Mouse (Mus musculus): ENCODE measurements at regions not wholly inside any gene's neighbourhood (a gene's known extent, or its start where the extent isn't known, plus 50 kb on each side); places are given as distances from the start of the nearest gene placed in this dataset.

GRCm38 (mm10) chr6:93094730-93095360 lies 151.6 kb upstream of the Adamts9 start:
- DNase-seq, result no peak

- no peak for DNase-seq
Measured at GRCm38 (mm10) chr6:93093770-93094169, 150.5 kb upstream of the Adamts9 start.

DNA sequence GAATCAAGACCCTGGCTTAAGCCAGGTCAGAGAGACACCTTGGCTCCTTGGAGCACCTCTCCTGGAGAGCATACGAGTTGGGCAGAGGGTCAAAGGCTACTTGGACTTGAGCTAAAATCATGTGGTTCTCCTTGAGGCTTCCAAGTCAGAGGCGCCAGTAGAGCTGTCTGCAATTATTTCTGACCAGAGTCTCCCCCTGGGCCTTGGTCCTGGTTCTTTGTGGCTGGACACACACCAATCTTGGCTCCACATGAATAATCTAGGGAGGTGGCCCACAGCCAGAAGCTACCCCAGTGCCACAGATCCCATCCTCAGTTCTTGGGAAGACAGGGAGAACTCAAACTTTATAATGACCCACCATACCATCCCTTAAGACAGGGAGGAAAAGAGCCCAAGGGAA lies 144.0 kb upstream of the Adamts9 start:
- DNase-seq, result no peak

GRCm38 (mm10) chr6:93084286-93084685 lies 141.0 kb upstream of the Adamts9 start:
- no peak for DNase-seq

GRCm38 (mm10) chr6:93083716-93084115 lies 140.4 kb upstream of the Adamts9 start:
- DNase-seq, result no peak

GRCm38 (mm10) chr6:93082205-93082604 lies 138.9 kb upstream of the Adamts9 start:
- no peak for DNase-seq

DNA sequence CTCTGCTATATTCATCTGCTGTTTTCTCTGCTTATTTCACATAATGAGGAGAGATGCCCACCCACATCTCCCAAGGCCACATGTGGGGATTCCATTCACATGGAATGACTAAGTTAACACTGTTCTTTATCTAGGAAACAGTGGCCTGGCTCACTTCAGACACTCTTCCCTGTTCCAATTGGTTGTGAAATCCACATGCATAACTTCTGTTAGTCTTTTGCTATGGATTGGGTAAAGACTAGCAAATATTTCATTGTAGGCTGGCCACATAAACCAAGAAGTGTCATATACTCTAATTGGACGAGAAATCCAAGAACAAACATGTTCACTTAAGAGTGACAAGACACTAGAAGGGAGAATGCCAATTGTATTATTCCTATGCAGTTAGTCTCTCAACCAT lies 133.4 kb upstream of the Adamts9 start:
- DNase-seq, result no peak

- no peak for DNase-seq
Measured at GRCm38 (mm10) chr6:93075867-93076266, 132.6 kb upstream of the Adamts9 start.

DNA sequence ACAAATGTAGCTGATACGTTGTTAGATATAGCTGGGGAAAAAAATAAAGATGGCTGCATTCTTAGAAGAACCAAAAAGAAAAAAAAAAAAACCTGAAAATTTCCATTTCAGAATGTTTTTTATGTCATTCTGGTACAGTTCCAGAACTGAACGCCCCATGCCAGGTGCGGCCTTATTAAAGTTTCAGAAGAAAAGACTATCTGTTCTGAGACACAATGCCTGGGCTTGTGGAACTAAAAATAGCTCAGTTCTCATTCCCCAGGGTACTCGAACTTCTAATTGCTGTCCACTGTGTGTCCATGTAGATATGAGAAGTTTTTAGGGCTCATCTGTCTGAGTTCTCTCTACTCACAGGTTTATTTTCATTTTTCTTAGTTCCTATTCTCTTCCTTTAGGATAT lies 131.7 kb upstream of the Adamts9 start:
- peak; percentile 40 for DNase-seq

GRCm38 (mm10) chr6:93070916-93071315 lies 127.6 kb upstream of the Adamts9 start:
- DNase-seq, result no peak

DNA sequence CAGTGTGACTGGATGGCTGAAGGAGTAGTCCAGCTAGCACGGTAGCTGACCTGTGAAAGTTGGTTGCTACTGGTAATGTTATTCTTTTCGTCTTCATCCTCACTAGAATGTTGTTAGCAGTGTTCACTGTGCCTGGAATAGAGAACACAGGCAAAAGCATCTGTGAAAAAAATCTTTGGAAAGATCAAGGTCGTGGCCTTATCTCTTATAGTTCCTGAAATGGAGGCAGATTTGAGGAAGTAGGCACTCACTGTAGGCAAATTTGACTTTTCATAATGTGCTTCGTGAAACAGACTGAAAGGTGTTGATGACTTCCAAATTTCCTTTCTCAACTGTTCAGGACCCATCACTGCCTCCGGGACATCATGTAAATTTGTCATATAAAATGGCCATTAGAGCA lies 124.5 kb upstream of the Adamts9 start:
- DNase-seq, result no peak

GRCm38 (mm10) chr6:93066553-93067376 lies 123.5 kb upstream of the Adamts9 start:
- DNase-seq, result no peak

DNA sequence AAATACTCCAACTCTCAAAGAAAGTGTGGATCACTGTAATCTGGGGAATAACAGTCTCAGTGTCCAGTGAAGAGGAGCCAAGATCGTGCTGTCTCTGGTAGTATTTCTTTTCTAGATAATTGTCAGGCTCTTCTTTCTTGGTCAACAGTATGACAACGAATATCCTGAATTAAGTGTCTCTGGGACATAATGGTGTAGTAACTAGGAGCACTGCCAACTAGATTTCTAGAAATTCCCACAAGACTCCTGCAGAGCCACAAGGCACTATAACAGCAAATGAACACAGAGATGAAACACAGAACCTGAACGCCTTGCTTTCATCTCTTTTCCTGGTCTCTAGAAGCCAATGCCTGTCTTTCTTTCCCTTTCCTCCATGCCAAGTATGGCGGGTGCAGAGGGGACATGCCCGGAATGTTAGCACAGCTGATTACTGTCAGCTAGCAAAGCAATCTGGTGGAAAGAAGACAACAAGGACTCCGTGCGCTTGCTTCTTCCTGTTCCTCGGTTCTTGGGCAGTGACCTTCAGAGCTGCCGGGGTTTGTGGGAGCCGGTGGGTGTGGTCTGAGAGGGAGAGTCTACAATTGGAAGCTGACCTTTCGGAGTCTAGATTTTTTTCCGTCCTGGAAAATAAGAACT lies 122.7 kb upstream of the Adamts9 start:
- no peak for DNase-seq

- peak; percentile 28 for DNase-seq
Measured at GRCm38 (mm10) chr6:93065366-93065765, 122.1 kb upstream of the Adamts9 start.

DNA sequence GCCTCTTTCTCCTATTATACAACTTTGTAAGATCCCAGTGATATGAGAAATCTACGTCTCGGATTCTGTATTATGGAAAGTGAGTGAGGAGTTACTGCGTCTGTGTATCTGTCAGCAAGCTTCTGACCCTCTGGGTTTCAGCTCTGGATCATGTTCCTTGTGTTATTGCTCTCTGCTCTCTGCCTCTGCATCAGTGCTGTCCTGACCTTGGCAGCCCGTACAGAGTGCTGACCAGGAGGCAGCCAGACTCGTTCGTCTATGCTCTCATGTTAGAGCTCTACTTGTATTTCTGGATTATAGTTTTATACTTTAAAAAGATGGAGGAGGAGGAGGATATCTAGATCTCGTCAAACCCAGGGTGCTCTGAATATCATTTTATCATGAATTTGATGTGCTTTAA lies 121.1 kb upstream of the Adamts9 start:
- DNase-seq, result no peak

- DNase-seq, result no peak
Measured at GRCm38 (mm10) chr6:93061741-93062140, 118.4 kb upstream of the Adamts9 start.

DNA sequence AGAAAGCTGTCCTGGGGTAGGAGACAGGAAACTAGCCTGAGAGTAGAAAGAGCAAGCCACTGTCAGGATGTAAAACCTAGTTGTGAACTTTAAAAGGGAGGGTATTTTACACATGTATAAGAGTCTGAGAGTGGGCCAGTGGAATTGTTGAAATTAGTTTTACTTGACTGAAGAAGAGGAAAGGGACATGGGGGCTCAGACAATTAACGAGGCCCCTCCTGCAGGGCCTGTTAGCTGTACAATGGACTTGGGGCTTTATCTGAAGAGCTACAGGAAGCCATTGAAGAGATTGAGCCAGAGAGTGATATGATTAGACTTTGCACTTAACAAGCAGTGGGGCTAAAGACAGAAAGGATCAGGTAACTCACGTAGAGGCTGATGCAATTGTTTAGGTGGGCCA lies 102.2 kb upstream of the Adamts9 start:
- no peak for DNase-seq

- no peak for DNase-seq
Measured at GRCm38 (mm10) chr6:93041041-93041440, 97.7 kb upstream of the Adamts9 start.

GRCm38 (mm10) chr6:93031812-93032330 lies 88.6 kb upstream of the Adamts9 start:
- no peak for DNase-seq

DNA sequence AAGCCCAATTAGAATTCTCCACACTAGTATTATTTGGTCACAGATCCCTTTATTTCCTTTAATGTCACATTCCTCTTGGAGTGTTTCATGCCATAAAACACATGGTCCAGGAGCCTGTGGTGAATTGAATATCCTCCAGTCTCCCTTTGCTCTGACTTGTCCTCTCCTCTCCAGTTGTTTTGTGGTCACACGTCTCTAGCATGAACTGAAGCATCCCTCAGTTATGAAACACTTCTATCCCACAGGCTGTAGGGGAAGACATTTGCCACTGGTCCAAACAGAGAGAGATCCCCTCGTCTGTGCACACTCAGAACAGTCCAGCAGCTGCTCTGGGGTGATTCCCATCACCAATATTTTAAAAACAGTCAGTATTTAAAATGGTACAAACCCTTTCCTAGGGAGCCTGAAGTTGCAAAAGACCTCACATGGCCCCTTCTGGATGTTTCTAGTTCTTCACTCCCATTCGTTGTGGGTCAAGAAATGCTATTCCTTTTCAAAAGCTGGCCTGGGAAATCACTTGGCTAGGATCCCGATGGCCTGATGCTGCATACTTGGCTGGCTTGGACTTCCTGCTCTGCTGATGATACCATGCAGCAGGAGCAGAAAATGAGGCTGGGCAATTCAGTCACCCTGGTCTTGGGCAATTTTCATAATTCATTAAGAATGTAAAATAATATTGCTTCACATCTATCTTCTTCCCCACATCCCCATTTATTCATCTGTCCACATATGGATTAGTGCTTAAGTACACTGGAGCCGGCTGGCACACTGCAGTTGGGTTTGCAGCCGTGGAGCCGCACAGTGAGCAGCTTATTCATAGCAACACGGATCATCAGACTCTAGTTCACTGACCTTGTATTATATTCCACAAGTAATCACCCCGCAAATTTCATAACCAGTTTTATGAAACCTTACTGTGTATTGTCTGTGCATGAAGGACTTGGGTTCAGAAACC lies 83.1 kb upstream of the Adamts9 start:
- no peak for DNase-seq

DNA sequence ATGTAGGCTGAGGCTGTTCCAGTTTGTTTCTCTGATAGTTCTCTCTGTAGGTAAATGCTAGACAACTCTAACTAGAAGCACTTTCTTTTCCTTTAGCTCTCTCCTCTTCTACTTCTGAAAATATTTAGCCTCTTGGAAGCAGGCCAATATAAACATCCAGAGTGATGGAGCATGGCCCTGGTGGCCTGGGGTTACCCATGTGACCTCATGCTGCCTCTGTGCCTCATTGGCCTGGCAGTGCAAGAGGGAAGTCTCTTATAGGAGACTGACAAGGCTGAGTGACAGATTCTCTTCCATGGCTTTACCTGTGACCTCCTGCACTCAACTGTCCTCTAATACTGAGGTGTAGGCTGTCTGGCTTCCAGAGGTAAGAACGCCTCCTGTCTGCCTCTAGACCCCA lies 71.2 kb upstream of the Adamts9 start:
- no peak for DNase-seq

- no peak for DNase-seq
Measured at GRCm38 (mm10) chr6:93011906-93012305, 68.6 kb upstream of the Adamts9 start.

All from retina, postnatal 1 day (tissue).